In genomic region chr5:22295161-22295560, GRCm38 (mm10) we compare ENCODE assay signal across 14 mouse cellular contexts.
"Had no signal": no experiment of that assay in that cellular context is flagged by ENCODE, and none has a peak within 500 bp of the region (broad histone marks: within the 10 kb centered on the region; RNA-seq: fewer than 3 reads in every experiment).

No protein-coding gene starts in this region.

- H3K4me3 ChIP-seq: stomach, embryonic 15.5 days had no signal

- DNase-seq: retina, postnatal 1 day; right cerebral cortex, adult 18-20 months; right cerebral cortex, postnatal 14 days; right cerebral cortex, postnatal 25 days; right cerebral cortex, postnatal 4 days; spleen, adult 18-20 months; thymus, adult 18-20 months; thymus, adult 2 months; thymus, postnatal 14 days; thymus, postnatal 25 days; thymus, postnatal 36 days; thymus, postnatal 4 days had no signal

- H3K4me2 ChIP-seq: stomach, embryonic 15.5 days had no signal

- H3K36me3 ChIP-seq: stomach, embryonic 15.5 days had no signal

- H3K27me3 ChIP-seq: stomach, embryonic 15.5 days had no signal

- H3K27ac ChIP-seq: stomach, embryonic 15.5 days; stomach, postnatal 0 days had no signal

- H3K4me1 ChIP-seq: stomach, embryonic 15.5 days had no signal

- H3K9ac ChIP-seq: stomach, embryonic 15.5 days had no signal

- H3K9me3 ChIP-seq: stomach, embryonic 15.5 days had no signal
